Mouse (Mus musculus): Measurements from ENCODE around the gene Foxd2.

Gene Foxd2

DNA sequence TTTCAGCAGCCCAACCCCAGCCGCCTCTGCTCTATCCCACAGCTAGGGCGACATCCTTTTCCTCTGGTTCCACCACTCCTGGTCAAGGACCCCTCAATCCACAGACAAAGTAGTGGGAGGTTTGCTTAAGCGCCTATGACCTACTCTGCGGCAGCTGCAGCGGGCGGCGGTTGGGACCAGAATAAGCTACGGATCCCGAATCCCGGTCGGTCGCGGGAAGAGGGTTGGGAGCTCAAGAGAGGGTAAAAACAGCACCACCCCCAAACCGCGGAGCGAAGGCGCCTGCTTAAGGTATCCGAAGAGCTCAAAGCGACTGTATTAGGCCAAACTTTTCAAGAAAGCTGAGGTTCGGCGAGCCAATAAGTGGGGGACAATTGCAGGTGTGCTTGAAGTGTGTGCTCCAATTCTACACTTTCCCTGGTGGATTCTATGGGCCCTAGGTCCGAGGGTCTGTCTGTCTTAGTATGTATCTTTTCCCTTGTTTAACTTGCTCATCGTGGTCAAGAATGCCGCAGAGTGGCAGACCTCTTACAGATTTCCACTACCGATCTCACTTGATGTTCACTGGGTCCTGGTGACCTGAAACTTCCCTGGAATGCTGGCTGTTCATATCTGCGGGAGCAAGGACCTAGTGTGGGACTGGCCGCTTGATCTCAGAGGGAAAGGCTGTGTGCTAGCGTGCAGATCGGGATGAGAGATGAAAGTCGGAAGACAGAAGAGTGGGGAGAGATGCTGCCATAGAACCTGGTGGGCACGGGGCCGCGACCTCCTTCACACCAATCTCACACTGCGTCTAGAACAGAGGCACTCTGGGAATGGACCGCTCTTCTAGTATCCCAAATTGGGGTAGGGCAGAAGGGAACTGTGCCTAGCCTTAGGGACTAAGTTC, 4.3 kb upstream of the Foxd2 start:
- no peak for DNase-seq (ENCODE audit: low read depth, low spot score)

- no peak for DNase-seq (ENCODE audit: low read depth, low spot score)
Measured at GRCm38 (mm10) chr4:114909602-114910484, 1.2 kb upstream of the Foxd2 start.

DNA sequence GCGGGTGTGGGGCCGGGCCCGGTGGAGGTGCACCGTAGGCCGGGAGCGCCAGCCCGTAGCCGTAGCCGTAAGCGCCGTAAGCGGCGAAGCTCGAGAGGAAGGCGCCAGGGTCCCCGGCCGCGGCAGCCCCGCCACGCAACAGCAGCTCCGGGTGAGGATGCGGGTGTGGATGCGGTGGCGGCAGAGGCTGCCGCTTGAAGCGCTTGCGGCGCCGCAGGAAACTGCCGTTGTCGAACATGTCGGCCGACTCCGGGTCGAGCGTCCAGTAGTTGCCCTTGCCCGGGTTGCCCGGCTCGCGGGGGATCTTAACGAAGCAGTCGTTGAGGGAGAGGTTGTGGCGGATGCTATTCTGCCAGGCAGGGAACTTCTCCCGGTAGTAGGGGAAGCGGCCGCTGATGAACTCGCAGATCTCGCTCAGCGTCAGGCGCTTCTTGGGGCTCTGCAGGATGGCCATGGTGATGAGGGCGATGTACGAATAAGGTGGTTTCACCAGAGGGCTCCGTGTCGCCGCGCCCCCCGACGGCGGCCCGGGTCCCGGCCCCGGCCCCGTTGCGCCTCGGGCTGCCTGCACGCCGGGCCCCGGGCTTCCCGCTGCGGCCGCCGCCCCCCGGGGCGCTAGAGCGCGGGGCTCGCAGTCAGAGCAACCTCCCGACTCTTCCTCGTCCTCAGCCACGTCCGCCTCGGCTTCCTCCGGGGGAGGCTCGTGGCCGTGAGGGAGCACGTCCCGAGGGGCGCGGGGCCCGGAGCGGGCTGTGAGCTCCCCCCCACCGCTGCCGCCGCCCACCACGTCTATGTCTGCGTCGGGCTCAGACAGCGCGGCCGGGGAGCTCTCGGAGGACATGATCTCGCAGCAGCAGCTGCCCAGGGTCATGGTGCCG, 483 bp downstream of the Foxd2 start:
- no peak for DNase-seq (ENCODE audit: low read depth, low spot score)

DNA sequence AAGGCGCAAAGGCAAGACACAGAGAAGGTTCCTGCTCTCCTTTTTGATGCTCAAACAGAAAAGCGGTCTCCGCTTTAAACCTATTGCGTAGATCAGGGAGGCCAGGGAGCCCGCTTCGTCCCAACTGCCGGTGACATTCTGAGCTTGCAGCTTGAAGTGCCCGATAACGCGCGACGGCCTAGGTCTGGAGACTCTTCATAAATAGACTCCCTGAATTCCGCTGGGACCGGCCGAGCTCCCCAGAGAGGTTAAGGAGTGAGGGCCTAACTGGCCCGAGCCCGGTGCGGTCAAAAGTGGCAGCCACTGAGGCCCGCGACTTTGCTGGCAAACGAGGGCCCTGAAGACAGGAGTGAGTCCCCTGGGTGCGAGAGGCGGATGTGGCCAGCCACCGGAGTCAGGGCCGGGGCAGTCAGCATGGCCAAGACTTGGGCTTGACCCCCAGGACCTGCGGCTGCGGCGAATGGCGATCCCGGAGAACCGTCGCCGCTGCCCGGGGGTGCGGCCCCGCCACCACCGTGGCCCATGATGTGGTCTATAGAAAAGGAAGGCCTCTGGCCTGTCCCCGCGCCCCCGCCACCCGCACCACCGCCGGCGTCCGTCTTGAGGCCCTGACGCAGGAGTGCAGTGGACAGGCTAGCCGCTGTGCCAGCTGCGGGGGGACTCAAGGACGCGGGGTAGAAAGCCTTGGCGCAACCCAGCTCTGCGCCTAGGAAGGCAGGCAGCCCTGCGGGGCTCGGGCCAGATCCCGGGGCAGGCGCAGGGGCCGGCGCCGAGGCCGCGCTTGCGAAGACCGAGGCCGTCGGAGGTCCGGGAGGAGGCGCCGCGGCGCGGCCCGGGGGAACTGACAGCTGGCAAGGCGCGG, 1.4 kb downstream of the Foxd2 start:
- DNase-seq (ENCODE audit: low read depth, low spot score): no peak

GRCm38 (mm10) chr4:114905969-114906680, 2.5 kb downstream of the Foxd2 start:
- no peak for DNase-seq (ENCODE audit: low read depth, low spot score)

DNA sequence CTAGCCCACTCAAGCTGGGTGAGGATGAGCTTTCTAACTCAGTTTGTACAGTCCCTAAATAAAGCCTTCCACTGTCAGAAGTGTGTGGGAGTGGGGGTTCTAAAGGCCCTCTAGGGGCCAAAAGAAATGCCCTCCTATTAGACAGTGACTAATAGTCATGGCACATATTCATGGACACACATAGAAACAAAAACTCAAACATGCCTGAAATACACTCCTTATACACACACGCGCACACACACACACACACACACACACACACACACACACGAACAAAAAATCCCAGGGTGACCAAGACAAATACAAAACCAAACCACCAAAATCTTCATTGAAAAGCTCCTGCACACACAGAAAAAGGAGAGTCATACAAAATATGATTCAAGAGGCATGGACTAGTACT, 3.2 kb downstream of the Foxd2 start:
- no peak for DNase-seq (ENCODE audit: low read depth, low spot score)

GRCm38 (mm10) chr4:114903422-114903782, 5.3 kb downstream of the Foxd2 start:
- DNase-seq (ENCODE audit: low read depth, low spot score): no peak

- no peak for DNase-seq (ENCODE audit: low read depth, low spot score)
Measured at GRCm38 (mm10) chr4:114902641-114903421, 5.8 kb downstream of the Foxd2 start.

- DNase-seq (ENCODE audit: low read depth, low spot score): no peak
Measured at GRCm38 (mm10) chr4:114901643-114902351, 6.9 kb downstream of the Foxd2 start.

GRCm38 (mm10) chr4:114900866-114901642, 7.6 kb downstream of the Foxd2 start:
- DNase-seq (ENCODE audit: low read depth, low spot score): no peak

- no peak for DNase-seq (ENCODE audit: low read depth, low spot score)
Measured at GRCm38 (mm10) chr4:114899885-114900284, 8.8 kb downstream of the Foxd2 start.

- DNase-seq (ENCODE audit: low read depth, low spot score): no peak
Measured at GRCm38 (mm10) chr4:114897853-114898252, 10.8 kb downstream of the Foxd2 start.

GRCm38 (mm10) chr4:114882232-114882631, 26.4 kb downstream of the Foxd2 start:
- DNase-seq (ENCODE audit: low read depth, low spot score): no peak

GRCm38 (mm10) chr4:114876441-114876972, 32.2 kb downstream of the Foxd2 start:
- no peak for DNase-seq (ENCODE audit: low read depth, low spot score)

DNA sequence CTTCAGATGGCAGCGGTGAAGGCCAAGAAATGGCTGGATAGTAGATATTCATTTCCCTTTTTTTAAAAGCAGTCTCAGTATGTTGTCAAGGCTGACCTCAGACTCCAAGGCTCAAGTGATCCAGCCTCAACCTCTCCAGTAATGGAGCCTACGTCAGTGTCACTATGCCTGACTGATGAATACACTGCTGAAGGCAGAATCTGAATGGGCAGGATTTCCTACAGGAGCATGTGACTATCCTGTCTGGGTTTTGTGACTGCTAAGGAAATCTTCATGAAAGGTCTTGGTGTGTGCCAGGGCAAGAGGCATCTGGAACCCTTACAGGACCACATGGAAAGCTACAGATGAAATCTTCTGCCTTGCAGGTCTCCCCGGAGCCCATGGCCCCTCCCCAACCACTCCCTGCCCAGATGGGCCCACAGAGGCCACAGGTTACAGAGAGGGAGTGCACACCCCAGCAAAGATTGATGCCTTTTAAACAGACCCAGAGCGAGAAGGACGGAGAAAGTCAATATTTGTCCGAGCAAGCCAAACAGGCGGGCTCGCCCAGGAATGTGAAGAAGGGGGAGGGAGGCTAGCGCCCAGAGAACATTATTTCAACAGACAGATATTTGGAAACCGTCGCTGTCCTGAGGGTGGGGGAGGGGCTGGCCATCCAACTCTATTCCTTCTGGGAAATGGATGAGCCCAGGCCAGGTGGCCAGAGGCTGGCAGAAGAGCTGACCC, 38.7 kb downstream of the Foxd2 start:
- no peak for DNase-seq (ENCODE audit: low read depth, low spot score)

DNA sequence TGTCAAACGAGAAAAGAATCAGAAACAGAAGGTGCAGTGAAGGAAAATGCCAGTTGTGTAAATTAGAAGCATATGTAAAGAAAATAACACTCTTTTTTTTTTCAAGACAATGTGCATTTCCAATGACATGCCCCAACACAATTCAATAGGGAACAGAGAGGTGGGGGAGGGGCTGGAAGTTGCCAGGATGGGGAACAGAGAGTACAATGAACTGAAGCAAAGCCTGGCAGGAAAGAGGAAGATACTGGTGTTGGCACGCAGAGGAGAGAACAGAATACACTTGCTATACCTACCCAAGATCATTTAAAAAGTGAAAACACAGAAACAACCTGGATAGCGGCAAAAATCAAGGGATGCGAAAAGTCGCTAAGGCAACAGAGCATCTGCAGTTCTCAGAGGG, 45.5 kb downstream of the Foxd2 start:
- DNase-seq (ENCODE audit: low read depth, low spot score): no peak

DNA sequence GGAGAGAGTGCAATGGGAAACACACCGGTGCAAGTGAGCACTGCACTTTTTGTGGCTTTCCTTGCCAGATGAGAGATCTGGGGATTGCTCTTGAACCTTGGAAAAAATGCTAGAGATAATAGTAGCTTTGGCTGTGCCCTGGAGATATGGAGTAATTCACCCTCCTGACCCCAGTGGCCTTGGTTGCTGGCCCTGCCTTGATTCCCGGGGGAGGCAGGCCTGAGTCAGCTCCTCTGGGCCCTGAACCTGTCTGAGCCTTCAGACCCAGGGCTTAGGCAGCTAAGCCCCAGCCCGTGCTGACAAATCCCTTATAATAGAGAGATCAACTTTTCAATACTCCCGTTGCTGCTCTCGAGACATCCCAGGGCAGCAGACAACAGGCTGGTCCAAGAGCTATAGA, 50.2 kb downstream of the Foxd2 start:
- no peak for DNase-seq (ENCODE audit: low read depth, low spot score)
